Mouse (Mus musculus) ZHBTc4 (cell line): ENCODE results near the gene Hmx2.

Experiments
- DNase-seq: peaks from one replicate; pipeline ENCODE4 v3.0.0-alpha.2; 2011; ENCODE audit warnings: low read depth, low spot score

Hmx2 gene

GRCm38 (mm10) chr7:131548473-131548872, at the start of gene Hmx2:
Hmx2 (plus strand) TSS chr7:131548773.
- DNase-seq, result no peak

- DNase-seq, result no peak
These were observed 44.8 kb upstream of the Hmx2 start for GRCm38 (mm10) chr7:131503739-131504138.

DNA sequence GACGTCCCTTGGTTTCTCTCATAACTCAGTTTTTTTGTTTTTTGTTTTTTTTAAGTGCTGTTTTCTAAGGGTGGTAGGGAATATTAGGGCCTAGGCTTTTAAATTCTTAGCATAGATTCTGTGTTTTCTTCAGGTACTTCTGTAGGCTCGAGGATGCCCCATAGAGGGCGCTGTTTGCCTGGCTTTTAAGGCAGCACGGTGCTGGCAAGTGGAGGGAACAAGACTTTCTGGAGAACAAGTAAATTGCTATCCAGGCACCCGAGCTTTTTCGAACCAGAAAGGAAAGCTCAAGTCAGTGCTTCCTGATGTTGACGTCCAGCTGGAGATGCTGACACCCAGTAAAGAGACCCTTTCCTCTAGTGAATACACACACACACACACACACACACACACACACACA, 8.6 kb upstream of the Hmx2 start:
- peak; percentile 85 for DNase-seq

DNA sequence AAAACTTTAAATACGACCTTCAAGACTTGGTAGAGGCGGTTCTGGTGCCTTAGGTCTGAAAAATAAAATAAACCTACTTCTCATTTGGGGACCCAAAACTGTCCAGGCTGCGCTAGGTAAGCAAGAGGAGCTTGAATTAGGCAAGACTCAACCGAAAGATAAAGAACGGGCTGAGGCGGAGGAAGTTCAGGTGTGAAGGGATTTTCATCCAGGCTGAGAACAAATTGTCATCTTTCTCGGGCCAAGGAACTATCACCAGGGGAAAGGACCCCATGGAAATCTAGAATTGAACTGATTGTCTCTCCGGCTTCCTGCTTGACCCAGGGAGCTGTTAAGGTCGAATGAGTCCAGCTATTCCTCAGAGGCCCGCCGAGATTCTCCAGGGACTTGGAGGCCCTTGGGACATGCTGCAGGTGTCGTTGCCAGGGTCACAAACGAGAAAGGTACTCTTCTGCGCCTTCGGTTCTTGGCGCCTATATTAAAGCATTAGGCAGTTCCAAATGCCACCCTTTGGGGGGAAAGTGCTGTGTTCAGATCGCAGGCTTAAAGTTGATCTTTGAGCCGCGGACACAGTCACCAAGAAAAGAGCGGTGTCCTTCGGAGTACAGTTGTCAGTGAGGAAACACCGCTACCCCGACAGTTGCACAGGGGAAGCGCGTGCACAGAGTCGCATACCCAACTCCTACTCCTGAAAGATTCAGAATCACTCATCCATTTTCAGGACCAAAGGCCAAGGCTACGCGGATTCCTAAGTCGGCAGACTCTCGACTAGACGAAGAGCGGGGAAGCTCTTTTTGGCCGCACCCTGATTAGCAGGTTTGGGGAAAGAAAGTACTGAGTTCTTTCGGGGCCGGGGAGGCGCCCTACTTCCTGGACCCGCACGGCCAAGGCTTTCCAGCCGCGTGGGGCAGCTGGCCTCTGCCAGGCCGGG, 7.1 kb upstream of the Hmx2 start:
- no peak for DNase-seq

GRCm38 (mm10) chr7:131542115-131542871, 6.3 kb upstream of the Hmx2 start, which contains the start of gene Hmx3:
Hmx3 (plus strand) TSS chr7:131542867.
- DNase-seq, result peak; percentile 87

DNA sequence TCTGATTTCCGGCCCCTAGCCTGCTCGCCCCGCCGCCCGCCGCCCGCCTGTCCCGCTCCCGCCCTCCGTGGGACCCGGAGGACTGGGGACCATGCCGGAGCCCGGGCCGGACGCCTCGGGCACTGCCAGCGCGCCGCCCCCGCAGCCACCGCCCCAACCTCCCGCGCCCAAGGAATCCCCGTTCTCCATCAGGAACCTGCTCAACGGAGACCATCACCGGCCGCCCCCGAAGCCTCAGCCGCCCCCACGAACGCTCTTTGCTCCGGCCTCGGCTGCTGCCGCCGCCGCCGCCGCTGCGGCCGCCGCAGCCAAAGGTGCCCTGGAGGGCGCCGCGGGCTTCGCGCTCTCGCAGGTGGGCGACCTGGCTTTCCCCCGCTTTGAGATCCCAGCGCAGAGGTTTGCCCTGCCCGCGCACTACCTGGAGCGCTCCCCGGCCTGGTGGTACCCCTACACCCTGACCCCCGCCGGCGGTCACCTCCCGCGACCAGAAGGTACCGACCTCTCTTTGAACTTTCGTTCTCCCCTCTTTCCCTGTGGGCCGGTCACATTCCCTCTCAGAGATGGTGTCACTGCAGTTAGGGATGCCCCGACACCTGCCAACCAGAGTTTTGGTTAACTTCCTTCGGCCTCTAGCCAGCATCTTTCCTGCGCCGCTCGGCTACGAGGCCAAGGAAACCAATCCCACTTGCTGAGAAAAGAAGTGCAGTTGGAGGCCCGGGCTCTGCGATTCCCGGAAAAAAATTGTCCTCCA, 5.5 kb upstream of the Hmx2 start:
- peak; percentile 59 for DNase-seq

- peak; percentile 74 for DNase-seq
These were observed 4.7 kb upstream of the Hmx2 start for GRCm38 (mm10) chr7:131543623-131544481.

GRCm38 (mm10) chr7:131544871-131545270, 3.7 kb upstream of the Hmx2 start:
- no peak for DNase-seq

- no peak for DNase-seq
These were observed 2.7 kb upstream of the Hmx2 start for GRCm38 (mm10) chr7:131545701-131546385.

DNA sequence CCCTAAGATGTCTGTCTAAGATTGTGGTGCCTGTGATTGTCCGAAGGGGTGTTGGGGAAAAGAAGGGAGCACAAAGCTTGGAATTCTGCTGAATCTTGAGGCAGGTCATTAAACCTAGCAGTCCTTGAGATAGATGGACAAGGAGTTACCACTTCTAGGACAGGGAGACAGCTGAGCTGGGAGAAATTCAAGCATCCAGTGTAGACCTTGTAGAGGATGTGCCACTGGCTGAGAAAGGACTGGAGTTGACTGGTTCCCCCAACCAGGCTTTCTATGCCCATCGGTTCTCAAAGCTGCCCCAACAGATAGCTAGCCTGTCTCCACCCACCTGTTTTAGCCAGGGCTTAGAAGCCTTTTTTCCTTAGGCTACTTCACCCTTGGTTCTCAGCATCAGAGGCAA, 2.1 kb upstream of the Hmx2 start:
- DNase-seq, result no peak

- no peak for DNase-seq
These were observed 1.1 kb upstream of the Hmx2 start for GRCm38 (mm10) chr7:131547481-131547880.

DNA sequence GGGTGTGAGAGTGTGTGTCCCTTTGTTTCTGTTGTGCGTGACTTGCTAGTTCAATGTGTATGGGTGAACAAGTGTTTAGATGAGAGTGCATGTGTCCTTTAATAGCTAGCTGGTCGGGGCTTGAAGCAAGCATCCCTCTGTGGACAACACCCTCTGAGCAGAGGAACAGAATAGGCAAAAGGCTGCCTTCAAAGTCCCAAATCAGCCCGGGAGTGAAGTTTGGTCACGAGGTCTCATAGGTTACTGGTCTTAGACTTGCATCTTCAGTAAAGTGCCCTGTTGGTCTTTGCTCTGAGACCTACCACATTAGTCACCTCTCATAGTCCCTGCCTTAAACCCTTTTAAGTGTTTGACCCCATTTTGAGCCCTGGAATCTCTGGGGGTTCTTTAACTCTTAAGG, 2.9 kb downstream of the Hmx2 start:
- no peak for DNase-seq

DNA sequence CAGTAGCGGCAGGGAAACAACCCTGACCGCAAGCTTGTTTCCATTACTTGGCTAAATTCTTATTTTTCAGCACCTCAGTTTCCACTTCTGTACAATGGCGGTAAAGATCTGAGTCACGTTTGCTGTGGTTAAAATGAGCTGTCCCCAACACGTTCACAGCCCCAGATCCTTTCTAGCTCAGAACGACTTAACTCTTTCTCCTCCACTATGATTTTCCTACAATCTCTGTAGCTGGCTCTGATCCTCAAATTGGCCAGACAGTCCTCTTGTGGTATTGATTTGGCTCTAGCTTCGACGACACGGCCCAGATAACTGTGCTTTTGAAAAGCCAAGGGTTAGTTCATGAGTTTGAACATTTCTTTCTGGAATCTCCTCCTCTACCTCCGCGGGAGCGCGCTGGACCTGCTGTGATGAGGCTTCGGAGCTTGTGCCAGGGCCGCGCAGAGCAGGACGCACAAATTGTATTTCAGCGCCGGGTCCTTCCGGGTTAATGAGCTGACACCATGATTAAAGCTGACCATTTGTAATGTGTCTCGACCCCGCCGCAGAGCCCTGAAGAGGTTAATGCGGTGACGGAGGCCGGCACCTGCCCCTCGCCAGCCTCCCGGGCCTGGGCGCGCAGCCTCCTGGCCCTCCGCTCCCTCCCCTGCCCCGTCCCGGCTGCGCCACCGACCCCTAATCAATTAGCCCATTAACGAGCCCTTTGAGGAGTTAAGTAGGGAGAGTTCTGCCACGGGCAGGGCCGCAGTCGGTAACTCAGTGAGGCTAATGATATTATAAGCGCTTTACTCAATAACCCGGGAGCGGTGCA, 3.6 kb downstream of the Hmx2 start:
- DNase-seq, result peak; percentile 35

DNA sequence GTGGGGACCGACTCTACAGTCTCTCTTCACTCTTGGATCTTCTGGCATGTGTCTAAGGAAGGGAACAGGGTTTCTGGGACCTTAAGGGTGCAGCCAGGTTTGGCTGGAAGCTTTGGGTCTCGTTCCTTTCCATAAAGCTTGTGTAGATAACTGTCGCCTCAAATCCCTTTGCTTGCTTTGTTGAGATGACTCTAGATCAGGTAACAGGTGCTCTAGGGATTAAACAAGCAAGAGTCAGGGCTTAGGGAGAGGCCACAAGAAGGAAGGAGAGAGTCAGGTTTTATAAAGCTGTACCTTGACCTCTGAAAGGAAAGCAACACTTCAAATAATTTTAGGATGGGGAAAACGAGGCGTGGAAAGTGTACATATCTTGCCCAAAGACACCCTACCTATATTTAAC, 4.2 kb downstream of the Hmx2 start:
- no peak for DNase-seq

DNA sequence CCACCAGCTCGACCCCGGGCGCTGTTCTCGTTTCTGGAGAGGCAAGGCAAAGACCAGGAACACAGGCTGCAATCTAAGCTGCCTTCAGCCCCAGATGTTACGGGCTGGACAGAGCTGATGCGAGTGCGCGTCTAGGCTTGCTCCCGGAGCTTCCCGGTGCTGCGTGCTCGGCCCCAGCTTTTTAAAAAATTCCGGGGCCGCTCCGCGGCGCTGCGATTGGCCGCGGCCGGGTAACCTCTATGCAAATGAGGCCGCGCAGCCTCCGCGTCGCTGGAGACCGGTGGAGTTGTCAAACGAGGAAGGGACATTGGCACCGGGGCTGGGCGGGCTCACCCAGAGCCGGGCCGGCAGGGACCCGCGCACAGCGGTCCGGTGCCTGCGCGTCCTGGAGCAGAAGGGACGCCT, 5.2 kb downstream of the Hmx2 start:
- peak; percentile 71 for DNase-seq

DNA sequence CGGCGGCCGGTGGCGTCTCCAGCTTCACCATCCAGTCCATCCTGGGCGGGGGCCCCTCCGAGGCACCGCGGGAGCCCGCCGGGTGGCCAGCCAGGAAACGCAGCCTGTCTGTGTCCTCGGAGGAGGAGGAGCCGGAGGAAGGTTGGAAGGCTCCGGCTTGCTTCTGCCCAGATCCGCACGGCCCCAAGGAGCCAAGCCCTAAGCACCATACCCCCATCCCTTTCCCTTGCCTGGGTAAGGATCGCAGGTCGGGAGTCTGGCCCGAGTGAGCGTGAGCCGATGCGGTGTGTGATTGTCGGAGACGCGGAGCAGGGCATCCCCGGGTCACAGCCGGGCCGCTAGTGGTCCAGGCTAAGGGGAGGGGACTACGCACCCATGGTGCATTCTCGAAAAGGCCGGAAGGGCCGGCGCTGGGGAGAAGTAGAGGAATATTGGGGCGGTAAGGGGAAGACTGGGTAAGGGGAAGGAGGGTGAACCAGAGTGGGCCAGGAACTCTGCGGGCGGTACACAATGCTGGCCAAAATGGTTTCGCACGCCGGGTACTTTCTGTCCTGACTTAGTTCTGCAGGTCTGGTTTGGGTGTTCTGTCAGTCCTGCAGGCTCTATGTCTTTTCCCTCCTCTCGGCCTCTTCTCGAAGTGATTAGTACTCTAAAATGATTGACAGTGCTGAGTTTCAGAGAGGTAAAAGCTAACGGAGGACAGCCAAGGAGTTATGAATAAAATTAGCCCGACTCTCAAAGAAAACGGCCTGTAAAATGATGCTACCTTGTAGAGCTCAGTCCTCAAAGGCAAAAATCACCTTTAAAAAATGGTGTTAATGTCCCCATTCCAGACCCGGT, 6.0 kb downstream of the Hmx2 start:
- DNase-seq, result peak; percentile 61

- peak; percentile 74 for DNase-seq
These were observed 6.9 kb downstream of the Hmx2 start for GRCm38 (mm10) chr7:131555301-131556081.

DNA sequence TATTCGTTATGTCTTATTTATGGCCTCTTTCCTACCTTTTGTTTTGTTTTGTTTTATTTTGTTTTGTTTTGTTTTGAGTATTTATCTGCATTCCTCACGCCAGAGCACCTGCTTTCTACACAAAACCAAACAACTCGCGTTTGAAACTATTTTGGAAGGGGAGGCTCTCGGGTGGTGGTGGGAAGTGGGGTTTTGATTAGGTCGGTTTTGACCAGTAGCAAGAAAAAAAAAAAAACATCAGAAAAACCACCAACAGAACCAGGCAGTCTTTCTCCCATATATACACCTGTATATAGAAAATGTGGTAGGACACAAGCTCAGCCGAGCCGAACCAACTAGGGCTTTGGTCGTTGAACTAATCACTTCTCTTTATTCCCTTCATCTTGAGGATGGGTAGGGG, 7.5 kb downstream of the Hmx2 start:
- DNase-seq, result no peak
